Mouse (Mus musculus) MEL (cell line): ENCODE measurements around the gene Tomt. TPM values are rescaled to one million over a fixed set of nuclear protein-coding genes. Genes with fewer than 3 reads are reported as not detected.

Experiments
- DNase-seq: peaks from one replicate; pipeline ENCODE4 v3.0.0; 2011; ENCODE audit warnings: low read depth, low spot score
- H3K27ac ChIP-seq: 2 replicates; pipeline ENCODE4 v1.5.1; 2012; ENCODE audit warnings: low read depth, mild to moderate bottlenecking, control low read depth, low read length, moderate library complexity; ENCODE audit not compliant: control insufficient read depth
- H3K27me3 ChIP-seq, 2 experiments: fragments of 150-350 bp in 1 of 2; sonication (generic) in 1 of 2; 2 replicates each; pipeline ENCODE4 v1.6.1; 2012; ENCODE audit warnings: low read length in 2 of 2, mild to moderate bottlenecking in 2 of 2, improper control_type of control experiment in 1 of 2, moderate library complexity in 1 of 2; ENCODE audit not compliant: insufficient read depth in 2 of 2, control insufficient read depth in 1 of 2
- H3K36me3 ChIP-seq, 2 experiments: 2 replicates each; pipeline ENCODE4 v1.6.1; 2012 to 2014; ENCODE audit warnings: low read length in 2 of 2, improper control_type of control experiment in 1 of 2, inconsistent platforms in 1 of 2, mild to moderate bottlenecking in 1 of 2; ENCODE audit not compliant: insufficient read depth in 2 of 2, control insufficient read depth in 1 of 2
- H3K4me1 ChIP-seq, 2 experiments: fragments of 150-350 bp in 1 of 2; sonication (generic) in 1 of 2; 2 replicates each; pipeline ENCODE4 v1.6.1; 2012; ENCODE audit warnings: low read length in 2 of 2, improper control_type of control experiment in 1 of 2, mild to moderate bottlenecking in 1 of 2; ENCODE audit not compliant: insufficient read depth in 2 of 2, control insufficient read depth in 1 of 2
- H3K4me3 ChIP-seq, 2 experiments: fragments of 150-350 bp in 1 of 2; sonication (generic) in 1 of 2; 2 replicates each; pipeline ENCODE4 v1.5.1; 2012; ENCODE audit warnings: low read depth in 2 of 2, low read length in 2 of 2, mild to moderate bottlenecking in 2 of 2, moderate library complexity in 2 of 2, control low read depth in 1 of 2, improper control_type of control experiment in 1 of 2; ENCODE audit not compliant: control insufficient read depth in 1 of 2, insufficient read depth in 1 of 2
- H3K79me2 ChIP-seq: 2 replicates; pipeline ENCODE4 v1.6.1; 2012; ENCODE audit warnings: mild to moderate bottlenecking, low read length, moderate library complexity; ENCODE audit not compliant: control insufficient read depth, poor library complexity, insufficient read depth
- H3K9ac ChIP-seq: 2 replicates; pipeline ENCODE4 v1.6.1; 2012; ENCODE audit warnings: low read depth, mild to moderate bottlenecking, control low read depth, low read length, moderate library complexity; ENCODE audit not compliant: control insufficient read depth, poor library complexity, severe bottlenecking
- H3K9me3 ChIP-seq: fragments of 150-350 bp; sonication (generic); replicated peaks from 2 replicates; pipeline ENCODE4 v1.6.1; 2012; ENCODE audit warnings: mild to moderate bottlenecking, low read length, improper control_type of control experiment, moderate library complexity; ENCODE audit not compliant: insufficient read depth
- CHD1 ChIP-seq: IDR thresholded peaks from 2 replicates; pipeline ENCODE4 v1.6.1; 2012; ENCODE audit warnings: low read depth, mild to moderate bottlenecking, inconsistent platforms, low read length, improper control_type of control experiment
- CTCF ChIP-seq, 3 experiments: IDR thresholded peaks in 2 of 3; conservative IDR thresholded peaks in 1 of 3; 2 replicates each; pipeline ENCODE4 v1.5.1; 2011 to 2012; ENCODE audit warnings: low read length in 3 of 3, low read depth in 2 of 3, mild to moderate bottlenecking in 2 of 3, improper control_type of control experiment in 1 of 3, inconsistent platforms in 1 of 3, mixed read lengths in 1 of 3, moderate library complexity in 1 of 3; ENCODE audit not compliant: control insufficient read depth in 1 of 3, insufficient read depth in 1 of 3, poor library complexity in 1 of 3, severe bottlenecking in 1 of 3
- E2F4 ChIP-seq: IDR thresholded peaks from 2 replicates; pipeline ENCODE4 v1.6.1; 2011; ENCODE audit warnings: low read depth, low read length, improper control_type of control experiment, borderline replicate concordance
- EP300 ChIP-seq, 2 experiments: IDR thresholded peaks; 2 replicates each; pipeline ENCODE4 v1.6.1; 2011; ENCODE audit warnings: improper control_type of control experiment in 2 of 2, low read length in 2 of 2, low read depth in 1 of 2, mild to moderate bottlenecking in 1 of 2
- ETS1 ChIP-seq: IDR thresholded peaks from 2 replicates; pipeline ENCODE4 v1.6.1; 2012; ENCODE audit warnings: low read depth, mild to moderate bottlenecking, inconsistent platforms, low read length, improper control_type of control experiment, moderate library complexity
- GABPA ChIP-seq: IDR thresholded peaks from 2 replicates; pipeline ENCODE4 v1.6.1; 2012; ENCODE audit warnings: low read depth, mild to moderate bottlenecking, inconsistent platforms, low read length, improper control_type of control experiment, moderate library complexity
- GATA1 ChIP-seq: IDR thresholded peaks from 2 replicates; pipeline ENCODE4 v1.6.1; 2011; ENCODE audit warnings: low read depth, low read length, improper control_type of control experiment
- HCFC1 ChIP-seq: IDR thresholded peaks from 2 replicates; pipeline ENCODE4 v1.6.1; 2012; ENCODE audit warnings: low read depth, mild to moderate bottlenecking, inconsistent platforms, low read length, improper control_type of control experiment, moderate library complexity
- JUND ChIP-seq: IDR thresholded peaks from 2 replicates; pipeline ENCODE4 v1.6.1; 2011; ENCODE audit warnings: low read depth, mild to moderate bottlenecking, improper control_type of control experiment, low read length
- KAT2A ChIP-seq: conservative IDR thresholded peaks from 2 replicates; pipeline ENCODE4 v1.6.1; 2012; ENCODE audit warnings: low read depth, low read length, improper control_type of control experiment, inconsistent platforms
- MAFK ChIP-seq: IDR thresholded peaks from 2 replicates; pipeline ENCODE4 v1.6.1; 2011; ENCODE audit warnings: low read depth, mild to moderate bottlenecking, low read length, improper control_type of control experiment, borderline replicate concordance
- MAX ChIP-seq: IDR thresholded peaks from 2 replicates; pipeline ENCODE4 v1.6.1; 2011; ENCODE audit warnings: low read length, improper control_type of control experiment
- MAZ ChIP-seq: IDR thresholded peaks from 2 replicates; pipeline ENCODE4 v1.6.1; 2012; ENCODE audit warnings: low read depth, mild to moderate bottlenecking, inconsistent platforms, low read length, improper control_type of control experiment
- MEF2A ChIP-seq: IDR thresholded peaks from 2 replicates; pipeline ENCODE4 v1.6.1; 2014; ENCODE audit warnings: low read depth, mild to moderate bottlenecking, inconsistent platforms, low read length, improper control_type of control experiment; ENCODE audit not compliant: poor library complexity, insufficient replicate concordance, severe bottlenecking; ENCODE audit errors: extremely low read depth
- MXI1 ChIP-seq: IDR thresholded peaks from 2 replicates; pipeline ENCODE4 v1.6.1; 2011; ENCODE audit warnings: mild to moderate bottlenecking, low read depth, low read length, improper control_type of control experiment
- NRF1 ChIP-seq: IDR thresholded peaks from 2 replicates; pipeline ENCODE4 v1.6.1; 2014; ENCODE audit warnings: low read depth, mild to moderate bottlenecking, inconsistent platforms, low read length, improper control_type of control experiment, moderate library complexity; ENCODE audit not compliant: poor library complexity, insufficient read depth, severe bottlenecking
- POLR2A ChIP-seq, 2 experiments: IDR thresholded peaks; 2 replicates each; pipeline ENCODE4 v1.6.1; 2011 to 2012; ENCODE audit warnings: low read length in 2 of 2, mild to moderate bottlenecking in 2 of 2, control low read depth in 1 of 2, improper control_type of control experiment in 1 of 2, low read depth in 1 of 2, moderate library complexity in 1 of 2; ENCODE audit not compliant: control insufficient read depth in 1 of 2, insufficient read depth in 1 of 2, poor library complexity in 1 of 2
- POLR2AphosphoS2 ChIP-seq: IDR thresholded peaks from 2 replicates; pipeline ENCODE4 v1.6.1; 2011; ENCODE audit warnings: low read length, improper control_type of control experiment
- POLR2AphosphoS5 ChIP-seq: IDR thresholded peaks from 2 replicates; pipeline ENCODE4 v1.6.1; 2012; ENCODE audit warnings: low read depth, borderline replicate concordance, mild to moderate bottlenecking, inconsistent platforms, low read length, moderate library complexity, mixed read lengths
- RAD21 ChIP-seq: IDR thresholded peaks from 2 replicates; pipeline ENCODE4 v1.6.1; 2011; ENCODE audit warnings: mild to moderate bottlenecking, low read depth, low read length, improper control_type of control experiment
- RCOR1 ChIP-seq: IDR thresholded peaks from 2 replicates; pipeline ENCODE4 v1.6.1; 2012; ENCODE audit warnings: low read depth, mild to moderate bottlenecking, inconsistent platforms, low read length, improper control_type of control experiment
- TAL1 ChIP-seq: IDR thresholded peaks from 2 replicates; pipeline ENCODE4 v1.6.1; 2012; ENCODE audit warnings: mild to moderate bottlenecking, inconsistent platforms, low read length, moderate library complexity, mixed read lengths
- TBP ChIP-seq: IDR thresholded peaks from 2 replicates; pipeline ENCODE4 v1.8.0; 2011; ENCODE audit warnings: low read depth, low read length, improper control_type of control experiment
- ZKSCAN1 ChIP-seq: IDR thresholded peaks from 2 replicates; pipeline ENCODE4 v1.6.1; 2012; ENCODE audit warnings: low read depth, mild to moderate bottlenecking, inconsistent platforms, low read length, improper control_type of control experiment, moderate library complexity
- ZMIZ1 ChIP-seq: IDR thresholded peaks from 2 replicates; pipeline ENCODE4 v1.6.1; 2012; ENCODE audit warnings: low read depth, mild to moderate bottlenecking, inconsistent platforms, low read length, improper control_type of control experiment, moderate library complexity
- ZNF384 ChIP-seq: IDR thresholded peaks from 2 replicates; pipeline ENCODE4 v1.6.1; 2012; ENCODE audit warnings: low read depth, mild to moderate bottlenecking, inconsistent platforms, low read length, improper control_type of control experiment
- polyA plus RNA-seq, 2 experiments: library from polyadenylated mRNA; stranded (reverse) in 1 of 2; unstranded in 1 of 2; fragments of >175 nt in 1 of 2; fragments of >200 nt in 1 of 2; gene quantifications; 2 replicates each; pipeline versions ENCODE4 v1.2.1 to v1.2.4; 2012; ENCODE audit warnings: low replicate concordance in 2 of 2, low read depth in 1 of 2; ENCODE audit not compliant: insufficient read length in 2 of 2, insufficient read depth in 1 of 2, missing spikeins in 1 of 2
- total RNA-seq: library from RNA; depleted of rRNA; stranded (reverse); fragments of 300-350 nt; gene quantifications from 2 replicates; pipeline ENCODE4 v1.2.3, GENCODE M21; 2012

Tomt gene
- total and polyA plus RNA-seq, 3 experiments: 0.82 to 1.3 TPM; not detected in 1

GRCm38 (mm10) chr7:101869163-101869500, 37.0 kb downstream of the Tomt start:
- Histone ChIP-seq H3K36me3 (no peaks in the 10 kb centered on the region), H3K4me3 (no peak overlapping the region), H3K4me1 (no peaks in the 10 kb centered on the region), H3K9ac (no peak overlapping the region), H3K79me2 (no peaks in the 10 kb centered on the region), H3K27me3 (no peaks in the 10 kb centered on the region; a peak in 1 of 4 replicates), H3K9me3 (no peaks in the 10 kb centered on the region), H3K27ac (no peak overlapping the region)
- DNase-seq: no peak
- TF ChIP-seq ZKSCAN1 (no peak), E2F4 (no peak), GABPA (no peak), MAFK (no peak), ETS1 (no peak), POLR2AphosphoS2 (no peak), POLR2AphosphoS5 (no peak), GATA1 (no peak), CTCF (IDR thresholded peaks at IDR 0.05 in 2 of 3, conservative IDR thresholded peaks at IDR 0.05 in 1 of 3; ENCODE audit: control insufficient read depth in 1 of 3, insufficient read depth in 1 of 3, low read depth in 2 of 3, low read length in 3 of 3, poor library complexity in 1 of 3, severe bottlenecking in 1 of 3) (no peak), NRF1 (no peak), RAD21 (no peak), TBP (no peak), MXI1 (no peak), MAX (no peak)

- no peaks in the 10 kb centered on the region for H3K36me3 ChIP-seq
- no peak overlapping the region for H3K27ac ChIP-seq
- no peaks in the 10 kb centered on the region; a peak in 1 of 4 replicates for H3K27me3 ChIP-seq
- DNase-seq: no peak
- no peaks in the 10 kb centered on the region for H3K79me2 ChIP-seq
- H3K4me3 ChIP-seq: no peak overlapping the region
- TF ChIP-seq RAD21: no peak
- no peak for TF ChIP-seq MXI1
- TF ChIP-seq TBP: no peak
- no peak for TF ChIP-seq MEF2A
- TF ChIP-seq ZMIZ1: no peak
- no peak for TF ChIP-seq CHD1
- no peak for TF ChIP-seq RCOR1
- TF ChIP-seq GABPA: no peak
- TF ChIP-seq POLR2A (IDR thresholded peaks at IDR 0.05; ENCODE audit: control insufficient read depth in 1 of 2, insufficient read depth in 1 of 2, low read depth in 1 of 2, low read length in 2 of 2, poor library complexity in 1 of 2): no peak
- no peak for TF ChIP-seq CTCF (IDR thresholded peaks at IDR 0.05 in 2 of 3, conservative IDR thresholded peaks at IDR 0.05 in 1 of 3; ENCODE audit: control insufficient read depth in 1 of 3, insufficient read depth in 1 of 3, low read depth in 2 of 3, low read length in 3 of 3, poor library complexity in 1 of 3, severe bottlenecking in 1 of 3)
- TF ChIP-seq E2F4: no peak
- TF ChIP-seq MAFK: no peak
- no peak for TF ChIP-seq TAL1
- no peak for TF ChIP-seq MAZ
- no peak for TF ChIP-seq HCFC1
- no peak for TF ChIP-seq EP300 (IDR thresholded peaks at IDR 0.05; ENCODE audit: low read depth in 1 of 2, low read length in 2 of 2)
- no peak for TF ChIP-seq KAT2A
- no peak for TF ChIP-seq JUND
- no peak for TF ChIP-seq ZNF384
- H3K4me1 ChIP-seq: no peaks in the 10 kb centered on the region
- H3K9ac ChIP-seq: no peak overlapping the region
- H3K9me3 ChIP-seq: no peaks in the 10 kb centered on the region
Measured at GRCm38 (mm10) chr7:101868241-101869162, 37.7 kb downstream of the Tomt start.
